Mouse (Mus musculus) brain, embryonic 14.5 days (tissue): ENCODE measurements at regions not wholly inside any gene's neighbourhood (a gene's known extent, or its start where the extent isn't known, plus 50 kb on each side); places are given as distances from the start of the nearest gene placed in this dataset.

Experiments
- DNase-seq: peaks from one replicate; pipeline ENCODE4 v3.0.0-alpha.2; 2011; ENCODE audit warnings: low read depth
- CTCF ChIP-seq: fragments of 200-500 bp; IDR thresholded peaks from 2 replicates; pipeline ENCODE4 v1.5.1; 2012; ENCODE audit warnings: inconsistent platforms, mild to moderate bottlenecking, moderate library complexity, borderline replicate concordance; ENCODE audit not compliant: insufficient read depth, insufficient read length; ENCODE audit errors: extremely low read depth
- POLR2A ChIP-seq: fragments of 200-500 bp; IDR thresholded peaks from 2 replicates; pipeline ENCODE4 v1.6.1; 2012; ENCODE audit warnings: mild to moderate bottlenecking, inconsistent platforms, borderline replicate concordance; ENCODE audit not compliant: poor library complexity, insufficient read depth, insufficient read length, severe bottlenecking; ENCODE audit errors: extremely low read depth

- no peak for DNase-seq
- TF ChIP-seq CTCF (no peak), POLR2A (no peak)
These were observed 271.3 kb upstream of the Cdyl start for GRCm38 (mm10) chr13:35388380-35388779.

GRCm38 (mm10) chr13:35389781-35390525 is 269.7 kb upstream of the Cdyl start:
- no peak for DNase-seq
- TF ChIP-seq CTCF (no peak), POLR2A (no peak)

- DNase-seq: no peak
- no peak for TF ChIP-seq CTCF
- no peak for TF ChIP-seq POLR2A
These were observed 269.1 kb upstream of the Cdyl start for GRCm38 (mm10) chr13:35390526-35390880.

GRCm38 (mm10) chr13:35392167-35392566 is 267.5 kb upstream of the Cdyl start:
- TF ChIP-seq CTCF (no peak), POLR2A (no peak)
- no peak for DNase-seq

- no peak for TF ChIP-seq CTCF
- no peak for TF ChIP-seq POLR2A
These were observed 264.4 kb upstream of the Cdyl start for GRCm38 (mm10) chr13:35395192-35395591.

GRCm38 (mm10) chr13:35395630-35396029 is 264.0 kb upstream of the Cdyl start:
- TF ChIP-seq CTCF: no peak
- TF ChIP-seq POLR2A: no peak

More at GRCm38 (mm10) chr13:35395192-35395591, 264.4 kb upstream of the Cdyl start:
- DNase-seq: no peak

GRCm38 (mm10) chr13:35397166-35397565 is 262.5 kb upstream of the Cdyl start:
- TF ChIP-seq POLR2A: no peak
- TF ChIP-seq CTCF: no peak
- DNase-seq: no peak

More at GRCm38 (mm10) chr13:35395630-35396029, 264.0 kb upstream of the Cdyl start:
- DNase-seq: peak; percentile 6

GRCm38 (mm10) chr13:35398192-35398591 is 261.4 kb upstream of the Cdyl start:
- no peak for TF ChIP-seq CTCF
- no peak for TF ChIP-seq POLR2A
- no peak for DNase-seq

GRCm38 (mm10) chr13:35402856-35403255 is 256.8 kb upstream of the Cdyl start:
- no peak for DNase-seq
- no peak for TF ChIP-seq POLR2A
- no peak for TF ChIP-seq CTCF

GRCm38 (mm10) chr13:35404428-35404827 is 255.2 kb upstream of the Cdyl start:
- no peak for TF ChIP-seq CTCF
- no peak for TF ChIP-seq POLR2A
- no peak for DNase-seq

GRCm38 (mm10) chr13:35405384-35405783 is 254.2 kb upstream of the Cdyl start:
- TF ChIP-seq CTCF (no peak), POLR2A (no peak)
- DNase-seq: no peak

GRCm38 (mm10) chr13:35417500-35417899 is 242.1 kb upstream of the Cdyl start:
- no peak for DNase-seq
- TF ChIP-seq POLR2A: no peak
- TF ChIP-seq CTCF: no peak

- no peak for DNase-seq
- TF ChIP-seq CTCF (no peak), POLR2A (no peak)
These were observed 239.6 kb upstream of the Cdyl start for GRCm38 (mm10) chr13:35420076-35420475.

GRCm38 (mm10) chr13:35426061-35426460 is 233.6 kb upstream of the Cdyl start:
- no peak for DNase-seq
- TF ChIP-seq POLR2A (no peak), CTCF (no peak)
